Mouse (Mus musculus) midbrain, postnatal 0 days (tissue): ENCODE results near the gene Syt5. TPM values are rescaled to one million over a fixed set of nuclear protein-coding genes. Genes with fewer than 3 reads are reported as not detected.
"Not testable (repeated sequence)": the region's sequence is repeated elsewhere in the genome, so short reads cannot be mapped to it uniquely, and the experiment has no call there.

Experiments used
- ATAC-seq: fragments of 200-750 bp; cut with Nextera tagmentation; 2 replicates; pipeline ENCODE4 v1.8.0; 2017; ENCODE audit warnings: moderate number of reproducible peaks, mild to moderate bottlenecking, moderate TSS enrichment, moderate library complexity; ENCODE audit not compliant: low FRiP score
- DNase-seq: peaks from one replicate; pipeline ENCODE4 v3.0.0-alpha.2; 2015; ENCODE audit warnings: low spot score
- H3K27ac ChIP-seq: fragments of 300-500 bp; sonication (generic); 2 replicates; pipeline ENCODE4 v1.5.1; 2014; ENCODE audit warnings: low read depth, mild to moderate bottlenecking, low read length, mixed read lengths
- H3K27me3 ChIP-seq: fragments of 300-500 bp; sonication (generic); 2 replicates; pipeline ENCODE4 v1.6.1; 2014; ENCODE audit warnings: low read length, control low read depth, mixed read lengths; ENCODE audit not compliant: insufficient read depth
- H3K36me3 ChIP-seq: fragments of 300-500 bp; sonication (generic); 2 replicates; pipeline ENCODE4 v1.6.1; 2014; ENCODE audit warnings: low read length, control low read depth, mixed read lengths; ENCODE audit not compliant: insufficient read depth
- H3K4me1 ChIP-seq: fragments of 300-500 bp; sonication (generic); 2 replicates; pipeline ENCODE4 v1.6.1; 2014; ENCODE audit warnings: mild to moderate bottlenecking, control low read depth, antibody characterized with exemption, low read length, mixed read lengths; ENCODE audit not compliant: insufficient read depth
- H3K4me2 ChIP-seq: fragments of 300-500 bp; sonication (generic); 2 replicates; pipeline ENCODE4 v1.6.1; 2014; ENCODE audit warnings: low read depth, mild to moderate bottlenecking, low read length, mixed read lengths; ENCODE audit not compliant: poor library complexity, severe bottlenecking
- H3K4me3 ChIP-seq: fragments of 300-500 bp; sonication (generic); 2 replicates; pipeline ENCODE4 v1.5.1; 2014; ENCODE audit warnings: low read depth, mild to moderate bottlenecking, low read length, moderate library complexity
- H3K9ac ChIP-seq: fragments of 300-500 bp; sonication (generic); replicated peaks from 2 replicates; pipeline ENCODE4 v1.6.1; 2014; ENCODE audit warnings: mild to moderate bottlenecking, low read length, moderate library complexity, mixed read lengths; ENCODE audit not compliant: poor library complexity, severe bottlenecking
- H3K9me3 ChIP-seq: fragments of 300-500 bp; sonication (generic); 2 replicates; pipeline ENCODE4 v1.6.1; 2016; ENCODE audit warnings: low read length, control low read depth
- CTCF ChIP-seq: IDR thresholded peaks from 2 replicates; pipeline ENCODE4 v1.5.1; 2016; ENCODE audit warnings: antibody characterized with exemption, mild to moderate bottlenecking
- WGBS: fragments of 180-500 bp; shearing (Covaris S2); extraction: QIAGEN DNeasy Blood & Tissue Kit; methylation state at CpG from one replicate; pipeline ENCODE4 v1.1.7; 2014; 5-methylcytosine and 5-hydroxymethylcytosine counted together
- polyA plus RNA-seq: library from polyadenylated mRNA; unstranded; fragments of >200 nt; fragmentation: Nextera tagmentation; extraction: Ambion mirVana; gene quantifications from 2 replicates; pipeline ENCODE4 v1.2.1, GENCODE M21; 2015
- total RNA-seq: library from RNA; depleted of rRNA; stranded (reverse); fragments of >200 nt; gene quantifications from 2 replicates; pipeline ENCODE4 v1.2.3, GENCODE M21; 2014

Gene Syt5
- total and polyA plus RNA-seq, 2 experiments from 2014 or later: 84.7 to 194 TPM

GRCm38 (mm10) chr7:4537181-4537580 is 10.2 kb downstream of the Syt5 start:
- H3K9ac ChIP-seq: no peak overlapping the region
- no peak for TF ChIP-seq CTCF
- 50% methylated on average over 4 of the region's 4 CpGs for WGBS
- H3K4me2 ChIP-seq: no peak overlapping the region
- H3K36me3 ChIP-seq: peaks cover 17% of the 10 kb centered on the region
- no peak for ATAC-seq
- H3K27me3 ChIP-seq: 0 out of 2 replicates have a peak, but pooled peaks cover under 1% of the 10 kb centered on the region
- H3K4me3 ChIP-seq: no peak overlapping the region
- DNase-seq: no peak
- no peaks in the 10 kb centered on the region for H3K4me1 ChIP-seq
- H3K27ac ChIP-seq: no peak overlapping the region
- no peaks in the 10 kb centered on the region for H3K9me3 ChIP-seq

- Histone ChIP-seq H3K9me3 (no peaks in the 10 kb centered on the region), H3K27me3 (0 out of 2 replicates have a peak, but pooled peaks cover 5% of the 10 kb centered on the region), H3K36me3 (peaks cover 17% of the 10 kb centered on the region), H3K4me3 (no peak overlapping the region), H3K4me1 (0 out of 2 replicates have a peak, but pooled peaks cover 3% of the 10 kb centered on the region), H3K27ac (no peak overlapping the region), H3K4me2 (no peak overlapping the region), H3K9ac (no peak overlapping the region)
- WGBS: 84% methylated on average over 4 of the region's 4 CpGs
- ATAC-seq (no peak), DNase-seq (no peak)
- no peak for TF ChIP-seq CTCF
These were observed 11.0 kb downstream of the Syt5 start for GRCm38 (mm10) chr7:4536369-4536768.

GRCm38 (mm10) chr7:4532005-4532729 is 15.2 kb downstream of the Syt5 start, which contains the start of gene Dnaaf3:
Gene Dnaaf3 (minus strand): TSS chr7:4532453.
- TF ChIP-seq CTCF: no peak
- H3K27ac ChIP-seq: no peak within 1 kb of the TSS
- H3K27me3 ChIP-seq: 0 out of 2 replicates have a peak, but pooled peaks cover 5% of the 10 kb centered on the region
- H3K4me3 ChIP-seq: peak within 1 kb of the TSS; percentile 18; the same call in 1 of the 2 replicates
- H3K4me2 ChIP-seq: peak within 1 kb of the TSS; percentile 45
- 0 out of 2 replicates have a peak, but pooled peaks cover 3% of the 10 kb centered on the region for H3K4me1 ChIP-seq
- no peak within 1 kb of the TSS; the same call in 1 of the 2 replicates for H3K9ac ChIP-seq
- WGBS: 6% methylated on average over 28 of the region's 28 CpGs
- H3K36me3 ChIP-seq: no peaks in the 10 kb centered on the region
- no peaks in the 10 kb centered on the region for H3K9me3 ChIP-seq
- peak; percentile 83 for DNase-seq
- peak; percentile 73 for ATAC-seq

- not testable (repeated sequence) for ATAC-seq, H3K4me3 ChIP-seq, H3K36me3 ChIP-seq, H3K9ac ChIP-seq, DNase-seq, H3K4me1 ChIP-seq, H3K27ac ChIP-seq, H3K9me3 ChIP-seq, H3K27me3 ChIP-seq, H3K4me2 ChIP-seq
- 54% methylated on average over 7 of the region's 8 CpGs for WGBS
These were observed 17.2 kb downstream of the Syt5 start for GRCm38 (mm10) chr7:4530166-4530565.

GRCm38 (mm10) chr7:4527302-4527689 is 20.0 kb downstream of the Syt5 start:
- H3K4me3 ChIP-seq: no peak overlapping the region
- 52% methylated on average over 18 of the region's 18 CpGs for WGBS
- H3K27me3 ChIP-seq: 0 out of 2 replicates have a peak, but pooled peaks cover 5% of the 10 kb centered on the region
- no peaks in the 10 kb centered on the region for H3K36me3 ChIP-seq
- H3K9me3 ChIP-seq: no peaks in the 10 kb centered on the region
- TF ChIP-seq CTCF: no peak
- no peak overlapping the region for H3K9ac ChIP-seq
- H3K4me1 ChIP-seq: peaks cover 7% of the 10 kb centered on the region; the same call in 1 of the 2 replicates
- no peak overlapping the region for H3K27ac ChIP-seq
- 0 out of 2 replicates have a peak, but pooled peaks have one; percentile 4 for ATAC-seq
- 0 out of 2 replicates have a peak overlapping the region, but pooled peaks have one; percentile 53 for H3K4me2 ChIP-seq
- DNase-seq: no peak
